8 mouse cellular contexts compared by ENCODE assay signal in genomic region chr7:145111252-145112131, GRCm38 (mm10).
DNase-seq lines count a peak whose midpoint lies in the region; ATAC-seq lines count a peak whose summit lies in the region.

No protein-coding gene starts in this region.

- H3K36me3 ChIP-seq in intestine, embryonic 15.5 days = no peaks in the 10 kb centered on the region

- H3K27me3 ChIP-seq in intestine, embryonic 15.5 days (replicated peaks) = no peaks in the 10 kb centered on the region

- H3K4me2 ChIP-seq in intestine, embryonic 15.5 days (replicated peaks) = peak overlapping the region; percentile 42

- peak overlapping the region; percentile 63 for H3K4me3 ChIP-seq in brown adipose tissue, adult 24 weeks (ENCODE audit: insufficient read depth, low read depth, low read length)
- H3K4me3 ChIP-seq in intestine, embryonic 15.5 days (replicated peaks) = 0 out of 2 replicates have a peak overlapping the region, but pooled peaks have one; percentile 0

- no peaks in the 10 kb centered on the region for H3K9me3 ChIP-seq in intestine, embryonic 15.5 days

- peak overlapping the region; percentile 100 for H3K27ac ChIP-seq in brown adipose tissue, adult 24 weeks (replicated peaks; ENCODE audit: low read depth, low read length)
- peak overlapping the region; percentile 80 for H3K27ac ChIP-seq in intestine, embryonic 15.5 days

- peak; percentile 66 for ATAC-seq in granulocyte monocyte progenitor cell, adult 5-6 weeks (replicated peaks; ENCODE audit: poor library complexity, severe bottlenecking)
- ATAC-seq in intestine, embryonic 15.5 days = peak; percentile 79
- peak; percentile 73 for ATAC-seq in megakaryocyte progenitor cell, adult 5-6 weeks (replicated peaks; ENCODE audit: poor library complexity)
- ATAC-seq in megakaryocyte-erythroid progenitor cell, adult 5-6 weeks (replicated peaks; ENCODE audit: low FRiP score, low TSS enrichment, poor library complexity, severe bottlenecking) = no peak

- 30% methylated on average over 20 of the region's 20 CpGs for WGBS in intestine, embryonic 15.5 days

- intact Hi-C loops in left cerebral cortex, postnatal 36 days (cut with DNase I) = loop anchor here (2.0 kb wide), 1 partner anchor 173 kb away; the partner anchor contains the start of gene Ccnd1

- DNase-seq in MN1 (ENCODE audit: low spot score) = peak; percentile 76
- peak; percentile 44 to 48 for DNase-seq in left cerebral cortex, postnatal 36 days (ENCODE audit: low spot score in 2 of 2)
- DNase-seq in spleen, adult 12 weeks (ENCODE audit: low spot score) = peak; percentile 15

- peaks cover 33% of the 10 kb centered on the region for H3K4me1 ChIP-seq in brown adipose tissue, adult 24 weeks (ENCODE audit: control insufficient read depth, insufficient read depth, insufficient read length, low read length)
- peaks cover 29% of the 10 kb centered on the region for H3K4me1 ChIP-seq in intestine, embryonic 15.5 days (replicated peaks)

- no peak overlapping the region; the same call in 1 of the 2 replicates for H3K9ac ChIP-seq in intestine, embryonic 15.5 days

Comparison
In these comparisons a context has a peak if more than half of its experiments do, and no peak if none do; other contexts are left out.
1. DNase-seq: peak in every context shown above with its lines; median percentile 76 in MN1; 46 in left cerebral cortex, postnatal 36 days; 15 in spleen, adult 12 weeks.